Mouse (Mus musculus) thymus, postnatal 14 days (tissue): ENCODE measurements around the gene Gm17545.
A peak's percentile ranks its signal among the peaks of the same experiment; 100 is the strongest.

Experiments used
- DNase-seq: peaks from one replicate; pipeline ENCODE4 v3.0.0; 2021

The Gm17545 gene

GRCm38 (mm10) chr9:22447213-22447612 lies 6.9 kb upstream of the Gm17545 start:
- DNase-seq, result no peak

- no peak for DNase-seq
Observed at GRCm38 (mm10) chr9:22448420-22448819, 5.7 kb upstream of the Gm17545 start.

- no peak for DNase-seq
Observed at GRCm38 (mm10) chr9:22449209-22449608, 4.9 kb upstream of the Gm17545 start.

GRCm38 (mm10) chr9:22452697-22453096 lies 1.4 kb upstream of the Gm17545 start:
- no peak for DNase-seq

- no peak for DNase-seq
Observed at GRCm38 (mm10) chr9:22453501-22453924, 577 bp upstream of the Gm17545 start.

GRCm38 (mm10) chr9:22455041-22455440 lies 951 bp downstream of the Gm17545 start:
- DNase-seq, result no peak

- no peak for DNase-seq
Observed at GRCm38 (mm10) chr9:22457142-22457835, 3.2 kb downstream of the Gm17545 start.

GRCm38 (mm10) chr9:22461946-22462345 lies 7.9 kb downstream of the Gm17545 start:
- no peak for DNase-seq

- DNase-seq, result no peak
Observed at GRCm38 (mm10) chr9:22466212-22466611, 12.1 kb downstream of the Gm17545 start.

GRCm38 (mm10) chr9:22467371-22468169 lies 13.5 kb downstream of the Gm17545 start:
- DNase-seq, result peak; percentile 59

- DNase-seq, result peak; percentile 82
Observed at GRCm38 (mm10) chr9:22468170-22468898, 14.2 kb downstream of the Gm17545 start.

- peak; percentile 12 for DNase-seq
Observed at GRCm38 (mm10) chr9:22468899-22469259, 14.8 kb downstream of the Gm17545 start.

GRCm38 (mm10) chr9:22469643-22470042 lies 15.6 kb downstream of the Gm17545 start, which contains the start of gene Rp9:
Gene Rp9 (minus strand): TSS chr9:22469743.
- no peak for DNase-seq

- DNase-seq, result peak; percentile 96
Observed at GRCm38 (mm10) chr9:22475424-22475868, 21.4 kb downstream of the Gm17545 start, which contains the start of gene Bbs9. Gene Bbs9 (plus strand): TSS chr9:22475715.

- DNase-seq, result peak; percentile 24
Observed at GRCm38 (mm10) chr9:22476265-22476664, 22.2 kb downstream of the Gm17545 start.

GRCm38 (mm10) chr9:22478946-22479345 lies 24.9 kb downstream of the Gm17545 start:
- DNase-seq, result no peak

GRCm38 (mm10) chr9:22483866-22484561 lies 29.9 kb downstream of the Gm17545 start:
- DNase-seq, result no peak

- DNase-seq, result no peak
Observed at GRCm38 (mm10) chr9:22484562-22485308, 30.6 kb downstream of the Gm17545 start.

- DNase-seq, result no peak
Observed at GRCm38 (mm10) chr9:22486211-22486610, 32.1 kb downstream of the Gm17545 start.

- DNase-seq, result no peak
Observed at GRCm38 (mm10) chr9:22488963-22489362, 34.9 kb downstream of the Gm17545 start.

GRCm38 (mm10) chr9:22494203-22494807 lies 40.2 kb downstream of the Gm17545 start:
- DNase-seq, result no peak
